Mouse (Mus musculus) stomach, postnatal 0 days (tissue): ENCODE results near the gene Limk1.

Source experiments
- CTCF ChIP-seq: IDR thresholded peaks from 2 replicates; pipeline ENCODE4 v1.5.1; 2016; ENCODE audit warnings: antibody characterized with exemption, low read depth, mild to moderate bottlenecking, moderate library complexity
- EP300 ChIP-seq: optimal IDR thresholded peaks from 2 replicates; pipeline ENCODE3; 2016; ENCODE audit warnings: antibody characterized with exemption

- no peak for TF ChIP-seq CTCF
- no peak for TF ChIP-seq EP300
These were observed 20.9 kb upstream of the Limk1 start for GRCm38 (mm10) chr5:134709275-134709674.
